Mouse (Mus musculus) forebrain, postnatal 0 days (tissue): ENCODE data around the gene Zfp335. TPM values are rescaled to one million over a fixed set of nuclear protein-coding genes. Genes with fewer than 3 reads are reported as not detected.

Source experiments
- ATAC-seq: fragments of 200-750 bp; cut with Nextera tagmentation; 2 replicates; pipeline ENCODE4 v1.8.0; 2017; ENCODE audit warnings: mild to moderate bottlenecking, moderate library complexity
- DNase-seq: peaks from one replicate; pipeline ENCODE4 v3.0.0-alpha.2; 2015
- H3K27ac ChIP-seq: fragments of 300-500 bp; sonication (generic); 2 replicates; pipeline ENCODE4 v1.5.1; 2014; ENCODE audit warnings: low read depth, mild to moderate bottlenecking, antibody characterized with exemption, low read length, moderate library complexity, mixed read lengths
- H3K27me3 ChIP-seq: fragments of 300-500 bp; sonication (generic); 2 replicates; pipeline ENCODE4 v1.6.1; 2014; ENCODE audit warnings: mild to moderate bottlenecking, low read length, mixed read lengths; ENCODE audit not compliant: insufficient read depth
- H3K36me3 ChIP-seq: fragments of 300-500 bp; sonication (generic); 2 replicates; pipeline ENCODE4 v1.6.1; 2014; ENCODE audit warnings: mild to moderate bottlenecking, moderate library complexity; ENCODE audit not compliant: insufficient read depth
- H3K4me1 ChIP-seq: fragments of 300-500 bp; sonication (generic); 2 replicates; pipeline ENCODE4 v1.6.1; 2014; ENCODE audit warnings: antibody characterized with exemption; ENCODE audit not compliant: insufficient read depth
- H3K4me2 ChIP-seq: fragments of 300-500 bp; sonication (generic); 2 replicates; pipeline ENCODE4 v1.6.1; 2014; ENCODE audit warnings: low read depth, mild to moderate bottlenecking, moderate library complexity
- H3K4me3 ChIP-seq: fragments of 300-500 bp; sonication (generic); 2 replicates; pipeline ENCODE4 v1.5.1; 2014; ENCODE audit warnings: low read depth, low read length, mixed read lengths
- H3K9ac ChIP-seq: fragments of 300-500 bp; sonication (generic); 2 replicates; pipeline ENCODE4 v1.6.1; 2014; ENCODE audit warnings: mild to moderate bottlenecking
- H3K9me3 ChIP-seq: fragments of 300-500 bp; sonication (generic); 2 replicates; pipeline ENCODE4 v1.6.1; 2016; ENCODE audit warnings: low read length
- CTCF ChIP-seq: sonication (generic); IDR thresholded peaks from 2 replicates; pipeline ENCODE4 v1.5.1; 2016; ENCODE audit warnings: antibody characterized with exemption, control low read depth, low read depth
- WGBS: fragments of 180-500 bp; shearing (Covaris S2); extraction: QIAGEN DNeasy Blood & Tissue Kit; methylation state at CpG from one replicate; pipeline ENCODE4 v1.1.7; 2014; 5-methylcytosine and 5-hydroxymethylcytosine counted together
- polyA plus RNA-seq: library from polyadenylated mRNA; unstranded; fragments of >200 nt; fragmentation: Nextera tagmentation; extraction: Ambion mirVana; gene quantifications from 2 replicates; pipeline ENCODE4 v1.2.1, GENCODE M21; 2015
- total RNA-seq: library from RNA; depleted of rRNA; stranded (reverse); fragments of >200 nt; gene quantifications from 2 replicates; pipeline ENCODE4 v1.2.3, GENCODE M21; 2014

Gene Zfp335
- total and polyA plus RNA-seq, 2 experiments from 2014 or later, result 11.2 to 26.0 TPM

- no peak for DNase-seq
- TF ChIP-seq CTCF, result peak; percentile 15; the same call in 1 of the 2 replicates
- H3K4me2 ChIP-seq, result no peak overlapping the region
- H3K27ac ChIP-seq, result no peak overlapping the region
- 43% methylated on average over 13 of the region's 13 CpGs for WGBS
- no peak overlapping the region for H3K9ac ChIP-seq
- H3K4me3 ChIP-seq, result no peak overlapping the region
- no peak for ATAC-seq
- H3K27me3 ChIP-seq, result peaks cover 36% of the 10 kb centered on the region
- peaks cover 3% of the 10 kb centered on the region; the same call in 1 of the 2 replicates for H3K4me1 ChIP-seq
- no peaks in the 10 kb centered on the region for H3K36me3 ChIP-seq
- H3K9me3 ChIP-seq, result no peaks in the 10 kb centered on the region
Measured at GRCm38 (mm10) chr2:164952448-164952847, 40.9 kb upstream of the Zfp335 start.

- DNase-seq, result no peak
- Histone ChIP-seq H3K4me3 (no peak overlapping the region), H3K9me3 (no peaks in the 10 kb centered on the region), H3K36me3 (no peaks in the 10 kb centered on the region), H3K4me2 (no peak overlapping the region), H3K27ac (no peak overlapping the region), H3K9ac (no peak overlapping the region), H3K4me1 (peaks cover 3% of the 10 kb centered on the region; the same call in 1 of the 2 replicates), H3K27me3 (peaks cover 36% of the 10 kb centered on the region)
- no peak for ATAC-seq
- peak; percentile 56 for TF ChIP-seq CTCF
- WGBS, result 82% methylated on average over 4 of the region's 4 CpGs
Measured at GRCm38 (mm10) chr2:164951745-164952144, 40.2 kb upstream of the Zfp335 start.

- Histone ChIP-seq H3K27me3 (peaks cover 36% of the 10 kb centered on the region), H3K9me3 (no peaks in the 10 kb centered on the region), H3K27ac (no peak overlapping the region), H3K36me3 (no peaks in the 10 kb centered on the region), H3K4me3 (no peak overlapping the region), H3K4me2 (no peak overlapping the region), H3K4me1 (peaks cover 3% of the 10 kb centered on the region; the same call in 1 of the 2 replicates), H3K9ac (no peak overlapping the region)
- DNase-seq (no peak), ATAC-seq (no peak)
- 29% methylated on average over 13 of the region's 13 CpGs for WGBS
- peak; percentile 59 for TF ChIP-seq CTCF
Measured at GRCm38 (mm10) chr2:164950501-164950900, 38.9 kb upstream of the Zfp335 start.

GRCm38 (mm10) chr2:164948962-164949361 is 37.4 kb upstream of the Zfp335 start:
- TF ChIP-seq CTCF, result no peak
- DNase-seq (no peak), ATAC-seq (no peak)
- H3K4me2 ChIP-seq, result peak overlapping the region; percentile 32
- peaks cover 3% of the 10 kb centered on the region; the same call in 1 of the 2 replicates for H3K4me1 ChIP-seq
- H3K27me3 ChIP-seq, result peaks cover 36% of the 10 kb centered on the region
- 10% methylated on average over 25 of the region's 25 CpGs for WGBS
- peak overlapping the region; percentile 19; the same call in 1 of the 2 replicates for H3K4me3 ChIP-seq
- no peaks in the 10 kb centered on the region for H3K9me3 ChIP-seq
- no peak overlapping the region for H3K27ac ChIP-seq
- H3K36me3 ChIP-seq, result no peaks in the 10 kb centered on the region
- H3K9ac ChIP-seq, result no peak overlapping the region

- H3K4me3 ChIP-seq, result no peak overlapping the region
- H3K9ac ChIP-seq, result no peak overlapping the region
- no peaks in the 10 kb centered on the region for H3K9me3 ChIP-seq
- DNase-seq (no peak), ATAC-seq (no peak)
- peaks cover under 1% of the 10 kb centered on the region; the same call in 1 of the 2 replicates for H3K4me1 ChIP-seq
- 7% methylated on average over 6 of the region's 7 CpGs for WGBS
- H3K4me2 ChIP-seq, result no peak overlapping the region
- peaks cover 36% of the 10 kb centered on the region for H3K27me3 ChIP-seq
- no peak overlapping the region for H3K27ac ChIP-seq
- no peak for TF ChIP-seq CTCF
- no peaks in the 10 kb centered on the region for H3K36me3 ChIP-seq
Measured at GRCm38 (mm10) chr2:164947930-164948329, 36.4 kb upstream of the Zfp335 start.

- ATAC-seq (no peak), DNase-seq (no peak)
- peaks cover 36% of the 10 kb centered on the region for H3K27me3 ChIP-seq
- H3K36me3 ChIP-seq, result no peaks in the 10 kb centered on the region
- WGBS, result 34% methylated on average over 4 of the region's 4 CpGs
- no peaks in the 10 kb centered on the region for H3K9me3 ChIP-seq
- H3K4me1 ChIP-seq, result no peaks in the 10 kb centered on the region
- TF ChIP-seq CTCF, result no peak
- no peak overlapping the region for H3K27ac ChIP-seq
- no peak overlapping the region for H3K4me3 ChIP-seq
- H3K9ac ChIP-seq, result no peak overlapping the region
- H3K4me2 ChIP-seq, result no peak overlapping the region
Measured at GRCm38 (mm10) chr2:164947506-164947905, 35.9 kb upstream of the Zfp335 start.

GRCm38 (mm10) chr2:164942692-164943290 is 31.2 kb upstream of the Zfp335 start:
- Histone ChIP-seq H3K4me1 (peaks cover 21% of the 10 kb centered on the region), H3K4me3 (no peak overlapping the region), H3K4me2 (no peak overlapping the region), H3K9me3 (no peaks in the 10 kb centered on the region), H3K36me3 (no peaks in the 10 kb centered on the region), H3K27ac (no peak overlapping the region), H3K9ac (no peak overlapping the region), H3K27me3 (no peaks in the 10 kb centered on the region; the same call in 1 of the 2 replicates)
- no peak for DNase-seq
- WGBS, result 15% methylated on average over 5 of the region's 5 CpGs
- no peak for ATAC-seq
- TF ChIP-seq CTCF, result no peak
